Mouse (Mus musculus) kidney, embryonic 16.5 days (tissue): ENCODE data around the gene Spsb1. TPM values are rescaled to one million over a fixed set of nuclear protein-coding genes. Genes with fewer than 3 reads are reported as not detected.
A peak's percentile ranks its signal among the peaks of the same experiment; 100 is the strongest.

Experiments used
- ATAC-seq: fragments of 200-750 bp; cut with Nextera tagmentation; 2 replicates; pipeline ENCODE4 v1.8.0; 2017; ENCODE audit warnings: moderate TSS enrichment; ENCODE audit not compliant: low FRiP score, low TSS enrichment
- H3K27ac ChIP-seq: fragments of 300-500 bp; sonication (generic); 2 replicates; pipeline ENCODE4 v1.5.1; 2014; ENCODE audit warnings: low read length
- H3K27me3 ChIP-seq: fragments of 300-500 bp; sonication (generic); 2 replicates; pipeline ENCODE4 v1.6.1; 2014; ENCODE audit warnings: low read length, control low read depth, mixed read lengths; ENCODE audit not compliant: insufficient read depth
- H3K36me3 ChIP-seq: fragments of 300-500 bp; sonication (generic); 2 replicates; pipeline ENCODE4 v1.6.1; 2014; ENCODE audit warnings: low read length, control low read depth, mixed read lengths; ENCODE audit not compliant: insufficient read depth
- H3K4me1 ChIP-seq: fragments of 300-500 bp; sonication (generic); 2 replicates; pipeline ENCODE4 v1.6.1; 2014; ENCODE audit warnings: low read length, control low read depth, mixed read lengths; ENCODE audit not compliant: insufficient read depth
- H3K4me2 ChIP-seq: fragments of 300-500 bp; sonication (generic); replicated peaks from 2 replicates; pipeline ENCODE4 v1.6.1; 2014; ENCODE audit warnings: low read depth, low read length
- H3K4me3 ChIP-seq: fragments of 300-500 bp; sonication (generic); 2 replicates; pipeline ENCODE4 v1.5.1; 2014; ENCODE audit warnings: mild to moderate bottlenecking, low read length
- H3K9ac ChIP-seq: fragments of 300-500 bp; sonication (generic); replicated peaks from 2 replicates; pipeline ENCODE4 v1.6.1; 2014; ENCODE audit warnings: low read length
- H3K9me3 ChIP-seq: fragments of 300-500 bp; sonication (generic); 2 replicates; pipeline ENCODE4 v1.6.1; 2016; ENCODE audit warnings: low read length, control low read depth
- WGBS: fragments of 180-500 bp; shearing (Covaris S2); extraction: QIAGEN DNeasy Blood & Tissue Kit; methylation state at CpG from one replicate; pipeline ENCODE4 v1.1.7; 2014; 5-methylcytosine and 5-hydroxymethylcytosine counted together
- polyA plus RNA-seq: library from polyadenylated mRNA; unstranded; fragments of >200 nt; fragmentation: Nextera tagmentation; extraction: Ambion mirVana; gene quantifications from 2 replicates; pipeline ENCODE4 v1.2.1, GENCODE M21; 2015

The Spsb1 gene
- polyA plus RNA-seq, 1 experiment from 2014 or later: 10.9 TPM

- Histone ChIP-seq H3K36me3 (no peaks in the 10 kb centered on the region), H3K4me2 (no peak overlapping the region), H3K4me3 (no peak overlapping the region), H3K9me3 (0 out of 2 replicates have a peak, but pooled peaks cover 3% of the 10 kb centered on the region), H3K27ac (peak overlapping the region; percentile 0; the same call in 1 of the 2 replicates), H3K4me1 (peaks cover 58% of the 10 kb centered on the region), H3K27me3 (no peaks in the 10 kb centered on the region), H3K9ac (no peak overlapping the region)
- 27% methylated on average over 11 of the region's 11 CpGs for WGBS
- ATAC-seq: no peak
Measured at GRCm38 (mm10) chr4:149871014-149871413, 83.8 kb downstream of the Spsb1 start.

GRCm38 (mm10) chr4:149870412-149870811 lies 84.4 kb downstream of the Spsb1 start:
- no peak overlapping the region for H3K4me3 ChIP-seq
- H3K36me3 ChIP-seq: no peaks in the 10 kb centered on the region
- peaks cover 52% of the 10 kb centered on the region for H3K4me1 ChIP-seq
- no peaks in the 10 kb centered on the region for H3K27me3 ChIP-seq
- no peak overlapping the region for H3K4me2 ChIP-seq
- ATAC-seq: no peak
- H3K9me3 ChIP-seq: 0 out of 2 replicates have a peak, but pooled peaks cover 3% of the 10 kb centered on the region
- H3K9ac ChIP-seq: no peak overlapping the region
- H3K27ac ChIP-seq: no peak overlapping the region

GRCm38 (mm10) chr4:149868725-149869124 lies 86.1 kb downstream of the Spsb1 start:
- ATAC-seq: peak; percentile 43
- 30% methylated on average over 14 of the region's 14 CpGs for whole genome bisulfite sequencing
- H3K36me3 ChIP-seq: no peaks in the 10 kb centered on the region
- H3K9me3 ChIP-seq: 0 out of 2 replicates have a peak, but pooled peaks cover 3% of the 10 kb centered on the region
- no peak overlapping the region; the same call in 1 of the 2 replicates for H3K9ac ChIP-seq
- peaks cover 41% of the 10 kb centered on the region for H3K4me1 ChIP-seq
- no peaks in the 10 kb centered on the region for H3K27me3 ChIP-seq
- H3K27ac ChIP-seq: peak overlapping the region; percentile 83
- no peak overlapping the region for H3K4me3 ChIP-seq
- peak overlapping the region; percentile 24; the same call in 1 of the 2 replicates for H3K4me2 ChIP-seq

- 0 out of 2 replicates have a peak, but pooled peaks have one; percentile 21 for ATAC-seq
- peaks cover 37% of the 10 kb centered on the region for H3K4me1 ChIP-seq
- WGBS: 46% methylated on average over 9 of the region's 9 CpGs
- peak overlapping the region; percentile 35 for H3K9ac ChIP-seq
- H3K9me3 ChIP-seq: 0 out of 2 replicates have a peak, but pooled peaks cover 3% of the 10 kb centered on the region
- no peaks in the 10 kb centered on the region for H3K27me3 ChIP-seq
- no peaks in the 10 kb centered on the region for H3K36me3 ChIP-seq
- no peak overlapping the region for H3K4me3 ChIP-seq
- H3K4me2 ChIP-seq: no peak overlapping the region
- H3K27ac ChIP-seq: peak overlapping the region; percentile 83
Measured at GRCm38 (mm10) chr4:149868009-149868408, 86.8 kb downstream of the Spsb1 start.

GRCm38 (mm10) chr4:149867351-149867750 lies 87.5 kb downstream of the Spsb1 start:
- Histone ChIP-seq H3K4me2 (no peak overlapping the region), H3K9ac (no peak overlapping the region), H3K27me3 (no peaks in the 10 kb centered on the region), H3K27ac (peak overlapping the region; percentile 83; the same call in 1 of the 2 replicates), H3K9me3 (0 out of 2 replicates have a peak, but pooled peaks cover 3% of the 10 kb centered on the region), H3K4me1 (peaks cover 33% of the 10 kb centered on the region), H3K36me3 (no peaks in the 10 kb centered on the region), H3K4me3 (no peak overlapping the region)
- ATAC-seq: no peak
- WGBS: 64% methylated on average over 4 of the region's 4 CpGs

GRCm38 (mm10) chr4:149864395-149864794 lies 90.4 kb downstream of the Spsb1 start:
- Histone ChIP-seq H3K9ac (no peak overlapping the region), H3K4me3 (no peak overlapping the region), H3K4me1 (peaks cover 28% of the 10 kb centered on the region), H3K27ac (no peak overlapping the region), H3K36me3 (no peaks in the 10 kb centered on the region), H3K4me2 (no peak overlapping the region), H3K9me3 (no peaks in the 10 kb centered on the region), H3K27me3 (no peaks in the 10 kb centered on the region)
- WGBS: 58% methylated on average over 4 of the region's 4 CpGs
- no peak for ATAC-seq

GRCm38 (mm10) chr4:149863522-149863921 lies 91.3 kb downstream of the Spsb1 start:
- 74% methylated on average over 9 of the region's 9 CpGs for WGBS

GRCm38 (mm10) chr4:149860393-149860792 lies 94.5 kb downstream of the Spsb1 start:
- Histone ChIP-seq H3K9me3 (no peaks in the 10 kb centered on the region), H3K27me3 (no peaks in the 10 kb centered on the region), H3K4me2 (no peak overlapping the region), H3K27ac (peak overlapping the region; percentile 25; the same call in 1 of the 2 replicates), H3K36me3 (no peaks in the 10 kb centered on the region), H3K4me3 (no peak overlapping the region), H3K4me1 (peaks cover 17% of the 10 kb centered on the region), H3K9ac (no peak overlapping the region)
- WGBS: 20% methylated on average over 6 of the region's 6 CpGs
- ATAC-seq: peak; percentile 57; the same call in 1 of the 2 replicates

More at GRCm38 (mm10) chr4:149863522-149863921, 91.3 kb downstream of the Spsb1 start:
- Histone ChIP-seq H3K4me2 (no peak overlapping the region), H3K27me3 (no peaks in the 10 kb centered on the region), H3K9me3 (no peaks in the 10 kb centered on the region), H3K4me3 (no peak overlapping the region), H3K9ac (no peak overlapping the region), H3K36me3 (no peaks in the 10 kb centered on the region), H3K4me1 (peaks cover 22% of the 10 kb centered on the region), H3K27ac (no peak overlapping the region)
- ATAC-seq: no peak

- WGBS: 73% methylated on average over 8 of the region's 8 CpGs
- no peak overlapping the region for H3K4me2 ChIP-seq
- no peak overlapping the region for H3K4me3 ChIP-seq
- no peak for ATAC-seq
- H3K27me3 ChIP-seq: no peaks in the 10 kb centered on the region
- H3K9ac ChIP-seq: no peak overlapping the region
- H3K9me3 ChIP-seq: no peaks in the 10 kb centered on the region
- H3K36me3 ChIP-seq: no peaks in the 10 kb centered on the region
- peaks cover 32% of the 10 kb centered on the region for H3K4me1 ChIP-seq
- no peak overlapping the region for H3K27ac ChIP-seq
Measured at GRCm38 (mm10) chr4:149858584-149858983, 96.3 kb downstream of the Spsb1 start.

GRCm38 (mm10) chr4:149858097-149858496 lies 96.7 kb downstream of the Spsb1 start:
- Histone ChIP-seq H3K4me1 (peaks cover 32% of the 10 kb centered on the region), H3K9ac (no peak overlapping the region), H3K4me3 (no peak overlapping the region), H3K36me3 (no peaks in the 10 kb centered on the region), H3K9me3 (no peaks in the 10 kb centered on the region), H3K4me2 (no peak overlapping the region), H3K27me3 (no peaks in the 10 kb centered on the region), H3K27ac (no peak overlapping the region)
- 85% methylated on average over 6 of the region's 6 CpGs for WGBS
- no peak for ATAC-seq
